Mouse (Mus musculus) lung, adult 2 months (tissue): ENCODE results near the gene Arl6ip6.

ENCODE experiments used
- CTCF ChIP-seq: fragments of 200-500 bp; IDR thresholded peaks from 2 replicates; pipeline ENCODE4 v1.5.1; 2011; ENCODE audit warnings: mild to moderate bottlenecking, low read length, control low read depth; ENCODE audit not compliant: insufficient read depth
- POLR2A ChIP-seq: fragments of 200-500 bp; IDR thresholded peaks from 2 replicates; pipeline ENCODE4 v1.6.1; 2011; ENCODE audit warnings: low read depth, mild to moderate bottlenecking, control low read depth, low read length, borderline replicate concordance; ENCODE audit errors: extremely low read depth

- no peak for TF ChIP-seq CTCF
- no peak for TF ChIP-seq POLR2A
Measured at GRCm38 (mm10) chr2:53206749-53207148, 15.2 kb downstream of the Arl6ip6 start.
